Mouse (Mus musculus): ENCODE results near the gene Asap3. TPM values are rescaled to one million over a fixed set of nuclear protein-coding genes. Genes with fewer than 3 reads are reported as not detected.

Gene Asap3
- polyA plus RNA-seq, 1 experiment = 3.8 TPM

DNA sequence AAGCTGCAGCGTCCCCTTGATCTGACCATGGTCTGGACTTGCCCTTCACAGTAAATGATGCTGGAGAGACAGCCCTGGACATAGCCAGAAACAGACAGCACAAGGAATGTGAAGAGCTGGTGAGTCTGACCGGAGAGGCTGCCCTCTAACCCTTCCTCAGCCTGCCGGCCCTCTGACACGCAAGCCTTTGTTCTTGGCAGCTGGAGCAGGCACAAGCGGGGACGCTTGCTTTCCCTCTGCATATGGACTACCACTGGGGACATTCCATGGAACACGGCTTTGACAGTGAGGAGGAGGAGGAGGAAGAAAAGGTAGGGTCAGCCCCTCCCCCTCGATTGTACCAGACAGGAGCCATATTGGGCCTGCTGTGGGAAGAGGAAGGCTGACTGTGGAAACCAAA lies 34.8 kb downstream of the Asap3 start:
- TF ChIP-seq USF1 (IDR thresholded peaks at IDR 0.05; ENCODE audit: low read depth) (no peak), CTCF (IDR thresholded peaks at IDR 0.05; ENCODE audit: control insufficient read depth, insufficient read depth, insufficient read length) (no peak), FOSL1 (IDR thresholded peaks at IDR 0.05; ENCODE audit: insufficient read depth, low read length, poor library complexity, severe bottlenecking) (no peak), CEBPB (IDR thresholded peaks at IDR 0.05; ENCODE audit: low read depth) (no peak)
- H3K4me3 ChIP-seq (ENCODE audit: insufficient read depth, poor library complexity, severe bottlenecking) = no peak overlapping the region
- H3K79me2 ChIP-seq (ENCODE audit: control insufficient read depth, insufficient read depth) = no peaks in the 10 kb centered on the region
- H3K79me3 ChIP-seq (ENCODE audit: low read depth) = no peaks in the 10 kb centered on the region
- H3ac ChIP-seq (ENCODE audit: control insufficient read depth, insufficient read length, low read depth) = no peak overlapping the region
- H3K27me3 ChIP-seq (ENCODE audit: control insufficient read depth, insufficient read depth, insufficient read length) = no peaks in the 10 kb centered on the region
- no peaks in the 10 kb centered on the region for H3K36me3 ChIP-seq (ENCODE audit: control insufficient read depth, insufficient read depth)

DNA sequence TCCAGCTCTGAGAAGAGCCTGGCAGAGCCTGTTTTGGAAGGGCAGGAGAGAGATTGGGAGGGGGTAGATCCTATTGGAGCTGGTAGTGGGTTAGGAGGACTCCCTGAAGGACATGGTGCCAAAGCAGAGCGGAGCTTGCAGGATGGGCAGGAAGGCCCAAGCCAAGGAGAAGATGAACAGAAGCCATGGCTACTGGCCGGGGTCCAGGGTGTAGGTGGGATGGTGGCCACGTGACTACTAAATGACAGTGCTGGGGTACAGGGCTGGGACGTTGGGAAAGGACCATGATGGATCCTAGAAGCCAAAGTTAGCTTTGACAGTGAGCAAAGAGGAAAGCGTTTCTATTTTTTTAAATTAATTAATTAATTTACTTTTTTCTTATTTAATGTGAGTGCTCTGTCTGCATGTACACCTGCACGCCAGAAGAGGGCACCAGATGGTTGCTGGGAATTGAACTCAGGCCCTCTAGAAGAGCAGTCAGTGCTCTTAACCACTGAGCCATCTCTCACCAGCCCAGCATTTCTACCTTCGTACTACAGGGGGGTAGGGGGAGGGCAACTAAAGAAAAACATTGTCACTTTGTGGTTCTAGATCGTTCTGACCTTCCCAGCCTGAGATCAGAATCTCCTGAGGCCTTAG lies 36.0 kb downstream of the Asap3 start:
- Histone ChIP-seq H3K27me3 (ENCODE audit: control insufficient read depth, insufficient read depth, insufficient read length) (no peaks in the 10 kb centered on the region), H3K4me3 (ENCODE audit: insufficient read depth, poor library complexity, severe bottlenecking) (no peak overlapping the region), H3K79me3 (ENCODE audit: low read depth) (no peaks in the 10 kb centered on the region), H3K79me2 (ENCODE audit: control insufficient read depth, insufficient read depth) (no peaks in the 10 kb centered on the region), H3ac (ENCODE audit: control insufficient read depth, insufficient read length, low read depth) (no peak overlapping the region), H3K36me3 (ENCODE audit: control insufficient read depth, insufficient read depth) (no peaks in the 10 kb centered on the region)
- peak; percentile 20 for TF ChIP-seq USF1 (IDR thresholded peaks at IDR 0.05; ENCODE audit: low read depth)
- no peak for TF ChIP-seq MAX (IDR thresholded peaks at IDR 0.05)

DNA sequence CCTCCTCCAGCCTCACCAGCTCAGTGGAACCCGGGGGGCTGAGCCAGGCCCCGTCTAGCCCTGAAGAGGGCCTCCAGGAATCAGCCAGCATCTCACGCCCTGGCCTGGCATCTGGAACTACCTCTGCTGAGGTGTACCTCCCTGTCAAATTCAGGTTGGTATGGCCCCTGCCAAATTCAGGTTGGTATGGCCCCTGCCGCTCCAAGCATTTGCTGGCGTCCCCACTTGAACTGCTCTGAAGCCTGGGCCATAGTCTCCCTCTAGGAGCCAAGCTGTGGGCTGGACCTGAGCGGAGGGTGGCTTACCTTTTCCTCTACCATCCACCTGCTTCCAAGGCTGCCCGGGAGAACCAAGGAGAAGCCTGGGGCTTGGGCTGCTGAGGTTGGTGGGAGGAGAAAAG lies 36.6 kb downstream of the Asap3 start:
- no peak overlapping the region for H3ac ChIP-seq (ENCODE audit: control insufficient read depth, insufficient read length, low read depth)
- no peak overlapping the region for H3K4me3 ChIP-seq (ENCODE audit: insufficient read depth, poor library complexity, severe bottlenecking)
- no peaks in the 10 kb centered on the region for H3K27me3 ChIP-seq (ENCODE audit: control insufficient read depth, insufficient read depth, insufficient read length)
- H3K36me3 ChIP-seq (ENCODE audit: control insufficient read depth, insufficient read depth) = no peaks in the 10 kb centered on the region
- no peaks in the 10 kb centered on the region for H3K79me2 ChIP-seq (ENCODE audit: control insufficient read depth, insufficient read depth)
- H3K79me3 ChIP-seq (ENCODE audit: low read depth) = no peaks in the 10 kb centered on the region
- TF ChIP-seq MAX (IDR thresholded peaks at IDR 0.05) (no peak), CEBPB (IDR thresholded peaks at IDR 0.05; ENCODE audit: low read depth) (no peak), MYOG (IDR thresholded peaks at IDR 0.05; ENCODE audit: control insufficient read depth, extremely low read depth, insufficient read length) (no peak), CTCF (IDR thresholded peaks at IDR 0.05; ENCODE audit: control insufficient read depth, insufficient read depth, insufficient read length) (no peak), FOSL1 (IDR thresholded peaks at IDR 0.05; ENCODE audit: insufficient read depth, low read length, poor library complexity, severe bottlenecking) (no peak), MYOD1 (IDR thresholded peaks at IDR 0.05; ENCODE audit: control insufficient read depth, insufficient read length, low read depth) (no peak), USF1 (IDR thresholded peaks at IDR 0.05; ENCODE audit: low read depth) (no peak)

DNA sequence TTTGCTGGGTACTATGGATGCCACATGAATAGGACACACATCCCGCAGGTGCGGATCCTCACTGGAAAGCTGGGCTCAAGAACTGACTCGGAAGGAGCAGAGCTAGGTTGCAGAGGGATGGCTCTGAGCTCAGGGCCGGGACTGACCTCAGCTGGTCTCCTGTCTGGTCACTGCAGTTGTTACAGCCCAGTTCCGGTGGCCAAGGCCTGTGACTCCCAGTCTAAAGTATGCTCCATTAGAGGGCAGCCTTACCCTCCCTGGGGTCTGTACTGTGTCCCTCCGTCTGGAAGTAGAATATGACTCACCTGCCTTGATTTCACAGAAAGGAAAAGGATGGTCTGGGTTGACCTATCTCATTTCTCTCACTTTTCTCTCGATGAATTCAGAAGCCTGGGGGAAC lies 38.0 kb downstream of the Asap3 start:
- Histone ChIP-seq H3ac (ENCODE audit: control insufficient read depth, insufficient read length, low read depth) (no peak overlapping the region), H3K79me3 (ENCODE audit: low read depth) (no peaks in the 10 kb centered on the region), H3K4me3 (ENCODE audit: insufficient read depth, poor library complexity, severe bottlenecking) (no peak overlapping the region), H3K27me3 (ENCODE audit: control insufficient read depth, insufficient read depth, insufficient read length) (no peaks in the 10 kb centered on the region), H3K79me2 (ENCODE audit: control insufficient read depth, insufficient read depth) (no peaks in the 10 kb centered on the region), H3K36me3 (ENCODE audit: control insufficient read depth, insufficient read depth) (no peaks in the 10 kb centered on the region)
- TF ChIP-seq USF1 (IDR thresholded peaks at IDR 0.05; ENCODE audit: low read depth) (no peak), CEBPB (IDR thresholded peaks at IDR 0.05; ENCODE audit: low read depth) (no peak), FOSL1 (IDR thresholded peaks at IDR 0.05; ENCODE audit: insufficient read depth, low read length, poor library complexity, severe bottlenecking) (no peak), MYOD1 (IDR thresholded peaks at IDR 0.05; ENCODE audit: control insufficient read depth, insufficient read length, low read depth) (no peak), MYOG (IDR thresholded peaks at IDR 0.05; ENCODE audit: control insufficient read depth, extremely low read depth, insufficient read length) (no peak), MAX (IDR thresholded peaks at IDR 0.05) (no peak)

DNA sequence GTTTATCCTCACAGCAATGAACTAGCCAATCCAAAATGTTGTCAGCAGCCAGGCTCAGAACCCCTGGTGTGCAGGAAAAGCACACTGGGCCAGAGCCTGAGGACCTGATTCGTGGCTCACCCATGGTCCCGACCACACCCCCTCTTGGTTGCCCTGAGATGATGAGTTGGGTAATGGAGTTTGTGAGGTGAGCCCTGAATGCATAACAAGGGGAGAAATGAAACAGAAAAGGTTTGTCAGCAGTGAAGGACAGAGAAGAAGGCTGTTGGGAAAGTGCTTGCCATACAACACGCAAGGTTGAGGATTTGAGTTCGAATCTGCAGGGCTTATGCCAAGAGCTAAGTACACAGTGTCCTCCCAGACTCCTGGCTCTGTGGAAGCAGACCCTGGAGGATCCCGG lies 39.5 kb downstream of the Asap3 start:
- Histone ChIP-seq H3ac (ENCODE audit: control insufficient read depth, insufficient read length, low read depth) (no peak overlapping the region), H3K27me3 (ENCODE audit: control insufficient read depth, insufficient read depth, insufficient read length) (no peaks in the 10 kb centered on the region), H3K79me2 (ENCODE audit: control insufficient read depth, insufficient read depth) (no peaks in the 10 kb centered on the region), H3K4me3 (ENCODE audit: insufficient read depth, poor library complexity, severe bottlenecking) (no peak overlapping the region), H3K36me3 (ENCODE audit: control insufficient read depth, insufficient read depth) (no peaks in the 10 kb centered on the region), H3K79me3 (ENCODE audit: low read depth) (no peaks in the 10 kb centered on the region)
- TF ChIP-seq CTCF (IDR thresholded peaks at IDR 0.05; ENCODE audit: control insufficient read depth, insufficient read depth, insufficient read length) (no peak), CEBPB (IDR thresholded peaks at IDR 0.05; ENCODE audit: low read depth) (no peak), MYOD1 (IDR thresholded peaks at IDR 0.05; ENCODE audit: control insufficient read depth, insufficient read length, low read depth) (no peak), MAX (IDR thresholded peaks at IDR 0.05) (no peak), FOSL1 (IDR thresholded peaks at IDR 0.05; ENCODE audit: insufficient read depth, low read length, poor library complexity, severe bottlenecking) (no peak), USF1 (IDR thresholded peaks at IDR 0.05; ENCODE audit: low read depth) (no peak), MYOG (IDR thresholded peaks at IDR 0.05; ENCODE audit: control insufficient read depth, extremely low read depth, insufficient read length) (no peak)

DNA sequence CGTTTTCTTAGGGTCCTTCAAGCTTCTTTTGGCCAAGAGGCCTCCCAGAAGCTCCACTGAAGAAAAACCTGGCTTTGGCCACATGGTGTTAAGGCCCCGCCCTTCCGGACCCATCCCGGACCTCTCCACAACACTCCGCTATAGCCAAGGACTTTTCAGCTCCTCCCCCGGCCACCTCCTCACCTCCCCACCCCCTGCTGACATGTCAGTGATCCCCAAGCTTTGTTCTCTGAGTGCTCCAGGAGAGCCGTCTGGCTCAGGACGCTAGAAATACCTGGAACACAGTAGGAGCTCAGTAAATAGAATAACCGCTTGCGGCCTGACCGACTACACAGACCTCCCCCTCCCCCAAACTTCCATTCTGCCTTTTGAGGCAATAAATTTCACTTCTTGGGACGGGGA lies 40.4 kb downstream of the Asap3 start:
- TF ChIP-seq MYOD1 (IDR thresholded peaks at IDR 0.05; ENCODE audit: control insufficient read depth, insufficient read length, low read depth) = no peak
- no peak for TF ChIP-seq USF1 (IDR thresholded peaks at IDR 0.05; ENCODE audit: low read depth)
- no peak for TF ChIP-seq FOSL1 (IDR thresholded peaks at IDR 0.05; ENCODE audit: insufficient read depth, low read length, poor library complexity, severe bottlenecking)
- no peak for TF ChIP-seq MAX (IDR thresholded peaks at IDR 0.05)
- no peak for TF ChIP-seq CTCF (IDR thresholded peaks at IDR 0.05; ENCODE audit: control insufficient read depth, insufficient read depth, insufficient read length)
- no peak for TF ChIP-seq CEBPB (IDR thresholded peaks at IDR 0.05; ENCODE audit: low read depth)
- Histone ChIP-seq H3K36me3 (ENCODE audit: control insufficient read depth, insufficient read depth) (no peaks in the 10 kb centered on the region), H3K79me2 (ENCODE audit: control insufficient read depth, insufficient read depth) (no peaks in the 10 kb centered on the region), H3ac (ENCODE audit: control insufficient read depth, insufficient read length, low read depth) (no peak overlapping the region), H3K79me3 (ENCODE audit: low read depth) (no peaks in the 10 kb centered on the region), H3K4me3 (ENCODE audit: insufficient read depth, poor library complexity, severe bottlenecking) (no peak overlapping the region), H3K27me3 (ENCODE audit: control insufficient read depth, insufficient read depth, insufficient read length) (no peaks in the 10 kb centered on the region)

Data from C2C12 (cell line).